Mouse (Mus musculus) liver, embryonic 14.5 days (tissue): ENCODE data around the gene Crim1. TPM values are rescaled to one million over a fixed set of nuclear protein-coding genes. Genes with fewer than 3 reads are reported as not detected.

Source experiments
- ATAC-seq: fragments of 200-750 bp; cut with Nextera tagmentation; 2 replicates; pipeline ENCODE4 v1.8.0; 2017; ENCODE audit warnings: moderate number of reproducible peaks, mild to moderate bottlenecking, moderate library complexity; ENCODE audit not compliant: insufficient read depth
- DNase-seq, 3 experiments: peaks; one replicate each; pipeline ENCODE4 v3.0.0-alpha.2; 2012 to 2013; ENCODE audit warnings: low read depth in 3 of 3, low spot score in 3 of 3
- H3K27ac ChIP-seq: fragments of 300-500 bp; sonication (generic); 2 replicates; pipeline ENCODE4 v1.5.1; 2014; ENCODE audit warnings: moderate library complexity, mild to moderate bottlenecking, control low read depth, inconsistent platforms
- H3K27me3 ChIP-seq: fragments of 300-500 bp; sonication (generic); 2 replicates; pipeline ENCODE4 v1.6.1; 2014; ENCODE audit warnings: mild to moderate bottlenecking, low read length, moderate library complexity; ENCODE audit not compliant: control insufficient read depth, insufficient read depth
- H3K36me3 ChIP-seq: fragments of 300-500 bp; sonication (generic); replicated peaks from 2 replicates; pipeline ENCODE4 v1.6.1; 2014; ENCODE audit warnings: low read depth; ENCODE audit not compliant: control insufficient read depth, insufficient read depth
- H3K4me1 ChIP-seq, 2 experiments: fragments of 200-500 bp in 1 of 2; fragments of 300-500 bp in 1 of 2; sonication (generic) in 1 of 2; replicated peaks; 2 replicates each; pipeline ENCODE4 v1.6.1; 2012 to 2014; ENCODE audit warnings: antibody characterized with exemption in 1 of 2, inconsistent platforms in 1 of 2, low read length in 1 of 2; ENCODE audit not compliant: control insufficient read depth in 2 of 2, insufficient read depth in 2 of 2
- H3K4me2 ChIP-seq: fragments of 300-500 bp; sonication (generic); 2 replicates; pipeline ENCODE4 v1.6.1; 2014; ENCODE audit warnings: low read depth, mild to moderate bottlenecking, control low read depth, moderate library complexity
- H3K4me3 ChIP-seq, 2 experiments: fragments of 200-500 bp in 1 of 2; fragments of 300-500 bp in 1 of 2; sonication (generic) in 1 of 2; 2 replicates each; pipeline ENCODE4 v1.5.1; 2012 to 2014; ENCODE audit warnings: low read depth in 2 of 2, low read length in 2 of 2, mild to moderate bottlenecking in 2 of 2, control low read depth in 1 of 2, inconsistent platforms in 1 of 2, moderate library complexity in 1 of 2; ENCODE audit not compliant: insufficient read depth in 1 of 2
- H3K9ac ChIP-seq: fragments of 300-500 bp; sonication (generic); replicated peaks from 2 replicates; pipeline ENCODE4 v1.6.1; 2014; ENCODE audit warnings: mild to moderate bottlenecking, control low read depth, moderate library complexity
- H3K9me3 ChIP-seq: fragments of 300-500 bp; sonication (generic); 2 replicates; pipeline ENCODE4 v1.6.1; 2016; ENCODE audit warnings: low read length, mixed read lengths; ENCODE audit not compliant: control insufficient read depth
- CTCF ChIP-seq: IDR thresholded peaks from 2 replicates; pipeline ENCODE4 v1.5.1; 2016; ENCODE audit warnings: antibody characterized with exemption, low read depth, control low read depth
- EP300 ChIP-seq: IDR thresholded peaks from 2 replicates; pipeline ENCODE4 v1.6.1; 2016; ENCODE audit warnings: antibody characterized with exemption, low read depth
- WGBS: fragments of 180-500 bp; shearing (Covaris S2); extraction: QIAGEN DNeasy Blood & Tissue Kit; methylation state at CpG from one replicate; pipeline ENCODE4 v1.1.7; 2014; ENCODE audit not compliant: insufficient replicate concordance; 5-methylcytosine and 5-hydroxymethylcytosine counted together
- polyA plus RNA-seq, 2 experiments: library from polyadenylated mRNA; depleted of rRNA in 1 of 2; stranded (reverse) in 1 of 2; unstranded in 1 of 2; fragments of >200 nt; fragmentation: Nextera tagmentation in 1 of 2; extraction: Ambion mirVana in 1 of 2; gene quantifications; 2 replicates each; pipeline versions ENCODE4 v1.2.1 to v1.2.3; 2012 to 2014

The Crim1 gene
- polyA plus RNA-seq, 2 experiments: 0.74 to 0.95 TPM

GRCm38 (mm10) chr17:78207246-78207645 lies 7.2 kb downstream of the Crim1 start:
- no peak overlapping the region for H3K27ac ChIP-seq
- H3K9ac ChIP-seq: no peak overlapping the region
- no peak overlapping the region for H3K4me2 ChIP-seq
- H3K36me3 ChIP-seq: no peaks in the 10 kb centered on the region
- no peak for ATAC-seq
- no peak overlapping the region for H3K4me3 ChIP-seq
- 47% methylated on average over 3 of the region's 3 CpGs for WGBS
- DNase-seq: no peak
- H3K4me1 ChIP-seq: no peaks in the 10 kb centered on the region
- no peaks in the 10 kb centered on the region; the same call in 1 of the 2 replicates for H3K27me3 ChIP-seq
- no peak for TF ChIP-seq EP300
- no peak for TF ChIP-seq CTCF
- H3K9me3 ChIP-seq: no peaks in the 10 kb centered on the region

DNA sequence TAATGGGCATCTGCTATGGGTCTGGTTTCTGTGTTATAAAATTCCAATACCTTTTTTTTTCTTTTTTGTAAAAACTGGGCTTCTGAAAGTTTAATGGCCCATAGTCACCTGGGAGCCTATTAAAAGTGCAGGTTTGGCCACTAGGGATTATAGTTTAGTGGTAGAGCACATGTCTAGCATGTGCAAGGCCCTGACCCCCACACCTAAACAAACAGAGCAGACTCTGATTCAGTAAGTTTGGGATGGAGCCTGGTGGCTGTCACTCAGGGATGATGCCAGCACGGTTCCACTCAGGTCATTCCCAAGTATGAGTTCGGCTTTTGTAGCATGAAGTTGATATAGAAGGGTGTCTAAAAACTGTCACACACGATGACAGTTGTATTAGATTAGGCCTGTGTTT lies 8.8 kb downstream of the Crim1 start:
- no peak overlapping the region for H3K4me2 ChIP-seq
- DNase-seq (no peak), ATAC-seq (no peak)
- no peaks in the 10 kb centered on the region for H3K9me3 ChIP-seq
- WGBS: 64% methylated on average over 3 of the region's 3 CpGs
- no peak overlapping the region for H3K27ac ChIP-seq
- H3K9ac ChIP-seq: no peak overlapping the region
- TF ChIP-seq EP300: no peak
- no peak for TF ChIP-seq CTCF
- no peak overlapping the region for H3K4me3 ChIP-seq
- H3K36me3 ChIP-seq: no peaks in the 10 kb centered on the region
- no peaks in the 10 kb centered on the region for H3K27me3 ChIP-seq
- H3K4me1 ChIP-seq: no peaks in the 10 kb centered on the region

GRCm38 (mm10) chr17:78209646-78210045 lies 9.6 kb downstream of the Crim1 start:
- Histone ChIP-seq H3K9ac (no peak overlapping the region), H3K27me3 (no peaks in the 10 kb centered on the region), H3K9me3 (no peaks in the 10 kb centered on the region), H3K4me3 (no peak overlapping the region), H3K36me3 (no peaks in the 10 kb centered on the region), H3K27ac (no peak overlapping the region), H3K4me2 (no peak overlapping the region), H3K4me1 (no peaks in the 10 kb centered on the region)
- TF ChIP-seq EP300 (no peak), CTCF (no peak)
- ATAC-seq (no peak), DNase-seq (no peak)
- WGBS: 62% methylated on average over 2 of the region's 2 CpGs

DNA sequence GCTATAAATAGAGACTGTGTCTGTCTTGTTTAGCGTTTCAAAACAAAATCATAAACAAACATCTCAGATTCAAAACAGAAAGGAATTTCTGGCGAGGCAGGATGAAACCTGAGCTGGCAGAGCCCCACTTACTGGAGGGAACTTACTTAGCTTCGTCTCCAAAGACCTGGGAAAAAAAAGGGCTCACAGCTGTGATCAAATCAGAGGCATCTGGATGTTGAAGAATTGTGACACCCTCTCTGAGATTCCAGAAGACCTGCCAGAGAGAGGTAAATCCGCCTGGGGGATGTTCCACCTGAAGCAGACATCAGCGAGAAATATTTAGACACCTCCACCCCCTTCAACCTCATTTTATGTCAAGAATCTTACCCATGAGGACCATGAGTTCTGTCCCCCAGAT lies 11.8 kb downstream of the Crim1 start:
- 65% methylated on average over 5 of the region's 5 CpGs for WGBS
- H3K27ac ChIP-seq: no peak overlapping the region
- H3K9ac ChIP-seq: no peak overlapping the region
- DNase-seq: no peak
- no peak overlapping the region for H3K4me3 ChIP-seq
- H3K9me3 ChIP-seq: no peaks in the 10 kb centered on the region
- no peak for ATAC-seq
- no peak overlapping the region for H3K4me2 ChIP-seq
- H3K4me1 ChIP-seq: no peaks in the 10 kb centered on the region
- no peaks in the 10 kb centered on the region for H3K36me3 ChIP-seq
- no peak for TF ChIP-seq CTCF
- no peaks in the 10 kb centered on the region for H3K27me3 ChIP-seq

- TF ChIP-seq EP300 (no peak), CTCF (no peak)
- Histone ChIP-seq H3K36me3 (no peaks in the 10 kb centered on the region), H3K9me3 (no peaks in the 10 kb centered on the region), H3K27ac (no peak overlapping the region), H3K9ac (no peak overlapping the region), H3K27me3 (no peaks in the 10 kb centered on the region), H3K4me3 (no peak overlapping the region), H3K4me1 (no peaks in the 10 kb centered on the region), H3K4me2 (no peak overlapping the region)
- ATAC-seq (no peak), DNase-seq (no peak)
- WGBS: 70% methylated on average over 6 of the region's 6 CpGs
Observed at GRCm38 (mm10) chr17:78213128-78213527, 13.1 kb downstream of the Crim1 start.
